Mouse (Mus musculus) bone marrow, adult 2 months (tissue): ENCODE measurements at regions not wholly inside any gene's neighbourhood (a gene's known extent, or its start where the extent isn't known, plus 50 kb on each side); places are given as distances from the start of the nearest gene placed in this dataset.

Experiments used
- CTCF ChIP-seq: fragments of 200-500 bp; IDR thresholded peaks from 2 replicates; pipeline ENCODE4 v1.5.1; 2011; ENCODE audit warnings: low read length, control low read depth; ENCODE audit not compliant: control insufficient read depth, insufficient read depth
- POLR2A ChIP-seq: fragments of 200-500 bp; IDR thresholded peaks from 2 replicates; pipeline ENCODE4 v1.6.1; 2011; ENCODE audit warnings: low read depth, mild to moderate bottlenecking, control low read depth, low read length, borderline replicate concordance; ENCODE audit not compliant: control insufficient read depth

DNA sequence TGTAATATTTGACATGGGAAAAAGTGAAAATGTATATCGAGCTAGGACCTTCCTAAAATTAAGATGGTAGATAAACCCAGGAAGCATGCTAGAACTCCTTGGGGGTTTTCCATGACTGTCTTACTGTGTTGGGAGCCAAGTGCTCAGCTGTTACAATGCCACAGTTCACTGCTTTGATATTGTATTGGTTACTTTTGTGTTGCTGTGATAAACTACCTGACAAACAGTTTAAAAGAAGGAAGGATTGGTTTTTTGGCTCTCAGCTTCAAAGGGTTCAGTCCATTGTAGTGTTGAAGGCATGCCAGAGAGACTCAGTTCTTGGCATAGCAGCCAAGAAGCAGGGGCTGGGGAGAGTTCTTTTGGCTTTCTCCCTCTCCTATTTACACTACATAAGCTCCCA, 272.1 kb upstream of the Fbxl7 start:
- TF ChIP-seq POLR2A, result no peak
- TF ChIP-seq CTCF, result no peak
